Mouse (Mus musculus) spleen, adult 2 months (tissue): Measurements from ENCODE around the gene Prx.
A peak's percentile ranks its signal among the peaks of the same experiment; 100 is the strongest.

Experiments used
- CTCF ChIP-seq: fragments of 200-500 bp; IDR thresholded peaks from 2 replicates; pipeline ENCODE4 v1.5.1; 2011; ENCODE audit warnings: mild to moderate bottlenecking, inconsistent platforms; ENCODE audit not compliant: insufficient read depth, insufficient read length, insufficient replicate concordance; ENCODE audit errors: extremely low read depth
- POLR2A ChIP-seq: fragments of 200-500 bp; IDR thresholded peaks from 2 replicates; pipeline ENCODE4 v1.6.1; 2011; ENCODE audit warnings: low read depth, low read length, inconsistent platforms

DNA sequence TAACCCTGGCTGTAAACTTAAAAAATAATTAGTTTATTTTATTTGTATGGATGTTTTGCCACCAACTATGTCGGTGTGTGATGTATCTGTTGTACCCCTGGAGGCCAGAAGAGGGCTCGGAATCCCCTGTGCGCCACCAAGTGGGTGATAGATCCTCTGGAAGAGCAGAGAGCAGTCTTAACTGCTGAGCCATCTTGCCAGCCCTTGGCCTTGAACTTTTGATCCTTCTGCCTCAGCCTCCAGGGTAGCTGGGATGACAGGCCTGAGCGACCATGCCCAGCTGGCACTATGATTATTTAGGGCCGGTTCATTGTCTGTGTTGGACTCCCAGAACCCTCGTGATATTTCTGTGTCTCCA, 9.5 kb downstream of the Prx start:
- TF ChIP-seq POLR2A, result no peak
- peak; percentile 57; the same call in 1 of the 2 replicates for TF ChIP-seq CTCF
